Mouse (Mus musculus) ES-E14 (cell line): ENCODE data around the gene Stac2.

Experiments used
- HCFC1 ChIP-seq: IDR thresholded peaks from 2 replicates; pipeline ENCODE4 v1.6.1; 2012; ENCODE audit warnings: low read length, inconsistent platforms, borderline replicate concordance; ENCODE audit not compliant: insufficient read depth
- ZC3H11A ChIP-seq: IDR thresholded peaks from 2 replicates; pipeline ENCODE4 v1.6.1; 2012; ENCODE audit warnings: low read depth, mild to moderate bottlenecking, inconsistent platforms, low read length, borderline replicate concordance
- ZNF384 ChIP-seq: IDR thresholded peaks from 2 replicates; pipeline ENCODE4 v1.6.1; 2012; ENCODE audit warnings: low read depth, low read length, inconsistent platforms

DNA sequence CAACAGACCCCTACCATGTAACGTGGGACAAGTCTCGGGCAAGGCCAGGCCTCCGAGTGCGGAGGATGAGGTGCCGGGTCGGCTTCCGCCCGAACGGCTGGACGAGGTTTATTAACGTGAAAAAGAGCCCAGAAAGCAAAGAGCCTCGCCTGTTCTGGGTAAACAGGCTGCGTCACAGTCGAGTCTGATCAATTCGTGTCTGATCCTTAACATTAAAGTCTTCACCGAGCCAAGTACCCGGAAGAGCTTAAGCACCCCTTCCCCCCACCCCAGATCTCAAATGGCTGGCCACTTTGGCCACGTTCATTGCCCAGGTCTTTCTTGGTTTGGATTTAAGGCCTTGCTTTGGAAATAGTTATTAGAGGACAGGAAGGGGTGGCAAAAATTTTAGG lies 26.0 kb downstream of the Stac2 start:
- TF ChIP-seq HCFC1 (no peak), ZC3H11A (no peak), ZNF384 (no peak)
